Mouse (Mus musculus) heart, adult 18-20 months (tissue): Measurements from ENCODE around the gene Epb41l2. TPM values are rescaled to one million over a fixed set of nuclear protein-coding genes. Genes with fewer than 3 reads are reported as not detected.

ENCODE experiments used
- DNase-seq, 2 experiments: peaks; one replicate each; pipeline ENCODE4 v3.0.0; 2021 to 2022; ENCODE audit warnings: mixed read lengths in 1 of 2
- total RNA-seq, 2 experiments: library from RNA; stranded (reverse); gene quantifications; 2 replicates each; pipeline ENCODE4 v1.2.3; 2021

Epb41l2 gene
- total RNA-seq, 2 experiments from 2014 or later = 38.5 to 38.7 TPM

DNA sequence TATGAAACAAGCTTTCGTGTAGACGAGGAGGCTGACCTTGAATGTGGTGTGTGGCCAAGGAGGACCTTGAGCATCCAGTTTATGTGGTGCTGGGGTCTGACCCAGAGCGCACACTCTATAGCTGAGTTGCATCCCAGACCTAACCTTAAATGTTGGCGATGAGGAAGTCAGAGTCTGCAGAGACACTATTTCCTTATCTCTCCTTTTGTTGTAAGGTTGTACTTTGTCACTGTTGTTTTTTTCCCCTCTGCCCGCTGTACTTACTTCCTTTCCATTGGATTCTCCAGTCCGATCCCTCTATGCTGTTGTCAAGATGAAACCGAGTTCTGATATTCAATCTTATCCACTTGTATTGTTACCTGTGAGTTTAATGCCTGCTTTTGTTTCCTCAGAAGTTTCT lies 5.6 kb downstream of the Epb41l2 start:
- peak in 1 of 2 experiments; percentile 4 for DNase-seq

DNA sequence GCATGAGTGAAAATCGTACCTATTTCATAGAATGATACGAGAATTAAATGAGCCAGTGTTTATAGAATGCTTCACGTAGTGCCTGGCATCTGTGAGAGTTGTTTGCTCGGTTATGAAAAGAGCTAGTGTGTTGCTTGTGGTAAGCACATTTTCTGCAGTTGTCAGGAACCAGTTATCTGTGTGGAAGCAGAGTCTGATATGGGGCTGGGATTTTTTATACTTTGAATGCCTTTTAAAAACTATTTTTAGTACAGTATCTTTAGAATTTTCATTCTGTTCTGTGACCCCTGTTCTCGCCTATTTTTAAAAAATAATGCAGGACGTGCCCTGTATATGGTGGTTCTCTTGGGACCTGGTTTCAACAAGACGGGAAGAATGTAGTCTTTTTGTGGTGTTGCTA lies 6.1 kb downstream of the Epb41l2 start:
- DNase-seq = no peak

DNA sequence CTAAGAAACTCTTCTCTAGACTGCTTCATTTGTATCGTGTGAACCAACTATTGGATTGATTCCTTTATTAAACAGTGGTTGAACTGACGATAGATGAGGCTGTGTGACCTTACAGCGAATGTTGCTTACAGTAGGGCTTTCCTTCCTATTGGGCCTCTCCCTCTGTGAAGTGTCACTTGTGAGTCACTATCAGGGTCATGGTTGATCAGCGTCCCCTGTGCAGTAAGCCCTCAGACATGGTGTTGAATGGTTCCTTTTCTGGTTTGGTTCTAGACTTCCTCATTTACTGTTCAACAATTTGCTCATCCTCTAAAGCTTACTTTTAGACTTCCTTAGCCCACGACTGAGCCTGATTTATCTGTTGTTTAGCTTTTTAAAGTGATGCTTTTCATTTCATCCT lies 7.1 kb downstream of the Epb41l2 start:
- DNase-seq = peak in 1 of 2 experiments; percentile 36

DNA sequence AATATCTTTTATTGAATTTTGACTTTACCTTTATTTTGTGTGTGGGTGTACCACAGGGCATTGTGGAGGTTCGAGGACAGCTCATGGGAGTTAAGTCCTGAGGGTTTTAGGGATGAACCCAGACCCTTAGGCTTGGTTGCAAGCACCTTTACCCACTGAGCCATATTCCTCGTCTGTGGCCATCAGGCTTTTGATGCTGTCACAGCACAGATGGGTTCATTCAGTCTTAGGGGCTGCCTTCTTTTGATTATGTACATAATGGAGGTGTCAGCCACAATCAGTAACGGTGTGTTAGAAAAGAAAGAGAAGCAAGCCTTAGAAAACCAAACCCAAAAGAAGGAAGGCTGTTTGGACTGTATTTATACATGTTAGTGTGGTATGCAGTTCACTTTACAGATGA lies 9.3 kb downstream of the Epb41l2 start:
- DNase-seq = no peak

DNA sequence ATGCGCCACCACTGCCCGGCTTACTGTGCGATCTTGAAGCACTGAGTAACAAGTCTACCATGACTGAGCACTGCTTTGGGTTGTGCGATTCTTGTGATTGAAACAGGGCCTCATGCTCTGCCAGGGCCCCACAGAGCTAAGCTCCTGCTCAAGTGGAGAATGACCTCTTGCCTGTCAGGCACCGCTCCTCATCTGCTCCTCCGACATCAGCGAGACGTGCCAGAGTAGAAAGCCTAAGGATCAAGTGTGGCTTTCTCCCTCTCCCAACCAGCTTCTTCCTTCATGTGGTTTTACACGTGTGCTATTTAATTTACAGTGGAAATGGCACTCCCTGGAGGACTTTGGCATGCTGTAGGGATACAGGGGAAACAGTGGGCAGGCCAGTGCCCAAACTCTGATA lies 10.1 kb downstream of the Epb41l2 start:
- DNase-seq = no peak

DNA sequence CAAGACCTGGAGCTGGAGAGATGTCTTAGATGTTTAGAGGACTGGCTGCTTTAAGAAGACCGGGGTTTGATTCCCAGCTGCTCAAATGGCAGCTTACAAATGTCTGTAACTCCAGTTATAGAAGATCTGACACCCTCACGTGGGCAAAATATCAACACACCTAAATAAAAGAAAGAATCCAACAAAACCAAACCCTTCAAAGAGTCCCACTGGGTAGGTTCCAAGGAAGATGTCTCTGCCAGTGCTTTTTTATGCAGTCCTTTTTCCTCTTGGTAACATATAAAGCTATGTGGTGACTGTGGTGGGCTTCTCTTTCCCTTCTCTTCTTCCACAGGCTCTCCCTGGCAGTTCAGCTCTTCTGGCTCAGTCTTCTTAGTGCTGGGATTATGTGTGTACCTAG lies 11.7 kb downstream of the Epb41l2 start:
- DNase-seq = no peak

DNA sequence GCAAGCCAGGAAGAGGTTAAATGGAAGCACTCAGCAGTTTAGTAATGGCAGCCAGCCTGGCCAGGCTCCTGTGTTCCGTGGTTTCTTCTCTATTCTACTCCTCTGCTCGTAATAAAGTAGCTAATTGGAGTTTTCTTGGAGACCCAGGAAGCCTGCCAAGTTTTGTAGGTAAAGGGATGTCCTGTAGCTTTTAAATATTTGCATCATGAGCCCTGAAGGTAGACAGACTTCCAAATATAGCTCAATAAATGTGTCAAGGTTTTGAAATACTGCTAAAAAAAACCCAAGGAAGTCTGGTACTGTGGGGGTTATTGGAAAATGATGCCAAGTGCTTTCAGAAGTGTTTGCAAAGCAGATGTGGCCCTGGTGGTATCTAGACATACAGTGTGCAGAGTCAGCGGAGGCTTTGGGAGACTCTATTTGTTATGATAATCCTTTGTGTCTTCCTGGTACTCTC lies 12.3 kb downstream of the Epb41l2 start:
- DNase-seq = no peak

DNA sequence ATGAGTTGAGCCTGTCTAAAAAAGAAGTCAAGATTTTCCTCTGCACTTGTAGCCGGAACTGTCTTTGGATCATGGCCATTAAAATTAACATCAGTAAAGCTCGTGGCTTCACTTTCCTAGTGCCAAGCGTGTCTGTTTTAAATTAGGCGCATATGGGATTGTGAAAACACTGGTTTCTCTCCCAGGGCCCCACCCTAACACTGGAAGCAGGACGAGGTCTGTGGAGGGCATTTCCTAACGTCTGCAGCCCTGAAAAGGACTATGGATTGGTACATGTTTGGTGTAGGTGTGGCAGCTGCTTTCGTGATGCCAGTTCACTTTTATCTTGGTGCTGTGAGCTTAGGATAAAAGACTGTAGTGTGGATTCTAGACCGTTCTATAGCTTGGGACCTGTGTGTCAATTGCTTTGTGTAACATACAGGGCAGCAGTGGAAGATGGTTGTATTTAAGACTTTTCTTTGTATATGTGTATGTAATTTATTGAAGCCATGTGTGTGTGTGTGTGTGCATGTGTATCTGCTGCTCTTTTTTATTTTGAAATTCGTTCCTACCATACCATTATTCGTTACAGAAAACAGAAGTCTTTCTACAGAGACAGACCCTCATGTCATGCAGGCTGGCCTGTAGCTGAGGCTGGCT lies 13.0 kb downstream of the Epb41l2 start:
- peak; percentile 54 to 57 for DNase-seq

DNA sequence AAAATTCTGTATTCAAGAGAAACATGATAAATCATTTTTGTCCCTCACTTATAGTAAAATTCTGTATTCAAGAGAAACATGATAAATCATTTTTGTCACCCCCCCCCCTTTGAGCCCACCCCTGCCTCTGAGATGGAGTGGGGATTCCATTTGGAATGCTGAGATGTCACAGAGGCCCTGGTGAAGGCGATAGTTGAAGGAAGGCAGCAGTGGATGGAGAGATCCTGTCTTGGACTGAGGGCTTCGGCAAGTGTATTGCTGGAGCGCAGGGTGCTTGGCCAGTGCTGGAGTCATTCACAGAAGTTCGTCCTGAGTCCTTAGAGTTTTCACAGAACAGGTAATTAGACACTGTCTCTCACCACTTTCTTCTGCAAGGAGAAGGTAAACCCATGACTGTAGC lies 15.4 kb downstream of the Epb41l2 start:
- DNase-seq = no peak

DNA sequence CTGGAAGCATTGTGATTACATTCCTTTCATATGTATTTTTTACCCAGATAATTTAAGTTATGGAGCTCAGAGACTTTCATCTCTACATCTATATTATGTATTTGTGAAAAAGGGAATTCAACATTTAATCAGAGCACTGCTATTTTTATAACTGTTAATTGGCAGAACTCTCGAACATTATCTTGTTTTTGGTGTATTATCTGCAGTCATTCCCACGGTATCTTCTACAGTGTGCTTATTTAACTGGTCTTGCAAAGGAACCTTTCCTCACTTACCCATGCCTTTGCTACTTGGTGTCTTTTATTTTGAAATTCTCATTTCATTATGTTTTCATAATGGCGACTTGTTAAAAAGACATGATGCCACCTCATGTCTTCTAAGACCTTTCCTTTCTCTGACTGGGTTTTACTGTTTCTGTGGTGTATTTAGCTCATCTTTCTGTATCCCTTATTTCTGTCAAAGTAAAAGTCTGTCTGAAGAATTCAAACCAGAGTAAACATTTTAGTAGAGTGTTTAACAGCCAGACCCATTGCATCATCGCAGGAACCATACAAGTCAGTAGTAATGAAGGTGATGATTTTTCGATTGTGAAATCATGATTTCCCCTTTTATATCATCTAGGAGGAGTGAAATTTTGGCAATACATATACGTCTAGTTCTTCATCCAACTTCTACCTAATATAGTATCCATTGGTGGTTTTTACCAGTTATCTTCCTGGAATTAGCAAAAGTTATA lies 21.3 kb downstream of the Epb41l2 start:
- no peak for DNase-seq

DNA sequence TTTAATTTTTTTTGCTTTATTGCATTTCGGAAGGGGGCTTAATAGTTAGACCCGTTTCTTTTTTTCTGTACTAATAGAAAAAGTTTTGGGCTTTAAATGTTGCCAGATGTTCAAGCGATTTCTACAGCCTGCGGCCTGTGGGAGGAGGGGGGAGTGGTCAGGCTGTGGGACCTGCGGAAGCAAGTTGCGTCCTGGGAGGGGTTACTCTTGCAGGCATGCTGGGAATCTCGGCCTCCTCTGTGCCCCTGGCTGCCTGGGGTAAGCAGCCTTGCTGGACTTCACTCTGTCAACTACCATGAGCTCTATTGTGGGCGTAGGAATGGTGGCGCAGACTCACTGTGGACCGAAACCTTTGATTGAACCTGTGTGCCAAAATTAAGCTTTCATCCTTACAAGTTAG lies 22.4 kb downstream of the Epb41l2 start:
- peak in 1 of 2 experiments; percentile 65 for DNase-seq

DNA sequence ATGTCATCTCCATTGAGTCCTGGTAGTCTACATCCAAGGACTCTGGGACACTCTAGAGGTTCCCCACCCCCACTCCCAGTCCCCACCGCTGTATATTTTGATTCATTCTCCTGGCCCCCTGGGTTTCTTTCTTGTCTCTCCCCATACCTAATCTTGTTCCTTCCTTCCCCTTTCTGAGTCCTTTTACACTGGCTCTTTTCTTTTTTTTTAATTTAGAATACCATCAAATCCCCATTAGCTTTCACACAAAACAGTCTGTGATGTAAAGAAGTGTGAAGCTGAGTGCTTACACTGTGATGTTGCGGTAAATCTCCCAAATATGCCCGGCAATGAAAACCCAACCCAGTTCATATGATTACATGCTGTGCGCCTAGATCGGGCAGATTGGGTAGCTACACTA lies 23.6 kb downstream of the Epb41l2 start:
- DNase-seq = no peak

DNA sequence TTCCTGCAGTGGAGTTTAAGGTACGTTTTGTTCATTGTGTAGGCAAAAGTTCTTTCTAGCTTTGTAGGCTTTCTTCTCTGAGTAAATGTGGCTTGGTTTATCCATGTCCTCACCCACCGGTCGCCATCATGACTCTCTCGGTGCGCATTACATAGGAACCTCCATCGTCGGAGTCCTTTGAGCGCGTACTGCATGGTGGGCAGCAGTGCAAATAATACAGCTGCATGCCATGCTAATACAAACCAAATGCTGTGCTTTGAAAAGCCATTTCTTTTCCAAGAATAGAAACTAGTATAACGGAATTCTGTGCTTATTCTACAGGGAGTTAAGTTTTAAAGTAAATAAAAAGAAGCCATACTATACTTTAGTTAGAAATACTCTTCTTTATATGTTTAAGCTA lies 24.8 kb downstream of the Epb41l2 start:
- DNase-seq = no peak

DNA sequence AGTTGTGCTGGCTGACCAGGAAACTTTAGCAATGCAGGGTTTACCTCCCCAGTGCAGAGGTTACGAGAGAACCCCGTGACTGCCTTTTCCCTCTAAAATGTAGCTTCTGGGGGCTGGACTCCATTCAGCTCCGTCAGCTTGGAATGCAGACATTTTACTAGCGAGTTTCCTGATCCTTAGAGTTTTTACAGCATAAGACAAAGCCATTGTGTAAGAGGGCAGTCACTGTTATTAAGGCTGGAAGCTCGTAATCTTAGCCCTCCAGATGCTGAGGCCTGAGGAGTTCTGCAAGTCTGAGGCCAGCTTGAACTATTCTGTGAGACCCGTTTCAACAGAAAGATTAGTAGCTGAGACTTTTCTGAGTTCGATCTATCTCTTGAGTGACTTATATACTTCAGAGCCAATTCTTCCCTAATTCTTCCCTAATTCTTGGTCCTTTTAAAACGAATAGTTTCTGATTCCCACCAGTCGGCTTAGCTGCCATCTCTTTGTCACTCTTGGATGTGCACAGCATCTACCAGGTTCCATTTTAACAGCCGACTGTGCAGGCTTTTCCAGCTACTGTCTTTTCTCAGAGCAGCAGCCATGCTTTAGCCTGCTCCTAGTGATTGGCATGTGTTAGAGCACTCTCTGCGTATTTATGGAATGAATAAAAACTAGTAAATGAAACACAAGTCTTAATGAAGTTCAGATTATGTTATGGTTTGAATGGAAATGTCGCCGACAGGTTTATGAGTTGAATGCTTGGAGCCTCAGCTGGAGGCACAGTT lies 26.4 kb downstream of the Epb41l2 start:
- DNase-seq = no peak

DNA sequence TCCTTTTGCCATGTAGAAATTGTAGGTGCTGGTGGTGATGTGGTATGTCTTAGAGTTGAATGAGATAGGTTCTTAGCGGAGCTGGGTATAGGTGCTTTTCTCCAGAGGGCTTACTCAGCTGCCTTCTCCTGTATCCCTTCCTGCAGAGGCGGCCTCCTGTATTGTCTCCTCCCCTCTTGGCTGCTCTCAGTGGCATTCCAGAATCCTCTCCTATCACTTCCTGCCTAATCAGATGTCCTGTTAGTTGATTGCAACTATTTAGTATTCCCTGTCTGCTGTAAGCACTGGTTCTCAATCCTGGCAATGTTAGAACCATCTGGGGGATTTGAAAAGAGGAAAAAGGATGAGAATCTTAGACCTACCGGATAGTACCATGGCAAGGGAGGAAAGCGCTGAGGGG lies 27.3 kb downstream of the Epb41l2 start:
- DNase-seq = peak in 1 of 2 experiments; percentile 60

DNA sequence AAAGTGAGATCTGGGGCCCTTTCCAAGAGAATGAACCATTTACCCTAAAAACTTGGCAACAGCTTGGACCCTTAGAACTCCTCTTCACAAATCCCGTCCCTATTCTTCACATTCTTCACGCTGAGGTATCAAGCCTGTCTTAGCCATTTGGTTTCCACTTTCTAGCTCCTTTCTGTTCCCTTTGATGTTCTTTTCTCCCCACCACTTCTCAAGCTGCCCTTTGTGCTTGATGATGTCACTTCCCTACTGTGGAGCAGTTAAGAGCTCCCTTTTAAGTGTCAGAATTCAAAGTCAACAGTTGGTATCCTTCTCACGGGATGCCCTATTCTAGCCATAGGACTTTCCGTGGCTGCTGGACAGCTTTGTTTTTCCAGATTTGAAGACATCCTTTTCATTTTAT lies 27.7 kb downstream of the Epb41l2 start:
- DNase-seq = no peak

DNA sequence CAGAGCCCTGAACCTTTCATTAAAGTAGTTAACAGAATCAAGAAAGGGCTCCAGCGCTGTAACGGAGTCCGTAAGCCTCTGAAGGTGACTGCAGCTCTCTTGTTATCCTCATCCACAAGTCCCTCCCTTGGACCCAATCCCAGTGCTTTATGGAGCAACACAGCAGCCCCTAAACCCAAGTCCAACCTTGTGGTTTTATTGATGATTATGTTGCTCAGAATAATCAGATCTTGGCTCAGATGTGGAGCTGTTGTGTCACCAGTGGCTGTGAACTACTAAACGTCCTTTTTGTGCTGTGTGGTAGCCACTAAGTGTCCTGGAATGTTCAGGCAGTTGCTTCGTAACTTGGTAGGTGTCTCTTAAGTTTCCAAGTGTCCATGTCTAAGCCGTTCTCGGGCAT lies 33.2 kb downstream of the Epb41l2 start:
- DNase-seq = no peak

DNA sequence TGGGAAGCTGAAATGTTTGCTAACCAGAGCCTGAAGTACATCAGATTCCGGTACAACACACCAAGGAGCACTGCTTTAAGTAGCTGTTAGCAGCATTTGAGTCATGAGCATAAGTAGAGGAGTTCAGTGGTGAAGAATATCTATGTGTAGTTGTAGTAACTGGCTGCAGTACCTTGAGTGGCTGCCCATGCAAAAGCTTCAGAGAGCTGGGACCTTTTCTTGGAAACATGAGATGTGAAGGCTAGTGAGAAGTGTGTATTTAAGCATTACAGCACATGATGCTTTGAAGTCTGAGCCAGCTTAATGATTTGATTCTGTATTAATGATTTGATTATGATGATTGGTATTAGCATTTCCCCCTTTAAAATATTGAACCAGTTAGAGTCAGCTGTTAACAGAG lies 34.1 kb downstream of the Epb41l2 start:
- no peak for DNase-seq

DNA sequence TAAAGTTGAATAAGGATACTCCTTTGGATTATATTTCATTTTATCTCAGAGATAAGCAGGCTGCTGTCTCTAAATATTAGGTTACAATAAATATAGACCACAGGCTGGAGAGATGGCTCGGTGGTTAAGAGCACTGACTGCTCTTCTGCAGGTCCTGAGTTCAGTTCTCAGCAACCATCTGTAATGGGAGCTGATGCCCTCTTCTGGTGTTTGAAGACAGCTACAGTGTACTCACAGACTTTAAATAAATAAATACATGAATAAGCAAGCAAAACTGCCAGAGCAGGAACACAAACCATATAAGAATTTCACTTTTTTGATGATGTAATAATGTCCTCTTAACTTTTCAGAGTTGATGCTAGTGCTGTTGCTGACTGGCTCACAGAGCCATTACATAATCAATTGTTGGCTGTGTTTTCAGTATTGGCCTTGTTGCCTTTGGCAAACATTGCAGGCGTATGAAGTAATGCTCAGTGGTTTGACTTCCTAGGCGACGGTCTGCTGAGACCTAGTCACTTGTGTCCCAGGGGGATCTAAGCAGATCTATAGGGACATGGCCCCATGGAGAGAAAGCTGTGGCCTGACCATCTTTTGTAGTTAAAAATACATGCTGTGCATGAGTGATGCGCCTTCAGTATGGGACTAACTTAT lies 35.8 kb downstream of the Epb41l2 start:
- peak; percentile 61 to 72 for DNase-seq

DNA sequence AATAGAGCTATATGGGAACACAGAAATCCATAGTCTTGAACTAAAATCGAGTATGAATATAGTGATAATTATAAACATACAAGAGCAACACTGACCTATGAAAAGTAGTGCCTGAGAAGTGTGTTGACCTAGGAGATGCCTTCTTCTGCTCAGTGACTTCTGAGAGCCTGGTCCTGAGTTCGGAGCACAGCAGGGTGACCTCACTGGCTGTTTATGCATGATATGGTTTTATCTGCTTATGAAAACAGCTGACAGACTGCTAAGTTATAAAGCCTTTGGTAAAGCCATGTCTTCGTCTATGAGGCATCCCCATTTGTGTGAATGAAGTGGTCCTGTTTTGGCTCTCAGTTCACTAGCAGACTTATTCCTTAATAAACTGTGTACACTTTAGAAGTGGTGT lies 37.3 kb downstream of the Epb41l2 start:
- no peak for DNase-seq

DNA sequence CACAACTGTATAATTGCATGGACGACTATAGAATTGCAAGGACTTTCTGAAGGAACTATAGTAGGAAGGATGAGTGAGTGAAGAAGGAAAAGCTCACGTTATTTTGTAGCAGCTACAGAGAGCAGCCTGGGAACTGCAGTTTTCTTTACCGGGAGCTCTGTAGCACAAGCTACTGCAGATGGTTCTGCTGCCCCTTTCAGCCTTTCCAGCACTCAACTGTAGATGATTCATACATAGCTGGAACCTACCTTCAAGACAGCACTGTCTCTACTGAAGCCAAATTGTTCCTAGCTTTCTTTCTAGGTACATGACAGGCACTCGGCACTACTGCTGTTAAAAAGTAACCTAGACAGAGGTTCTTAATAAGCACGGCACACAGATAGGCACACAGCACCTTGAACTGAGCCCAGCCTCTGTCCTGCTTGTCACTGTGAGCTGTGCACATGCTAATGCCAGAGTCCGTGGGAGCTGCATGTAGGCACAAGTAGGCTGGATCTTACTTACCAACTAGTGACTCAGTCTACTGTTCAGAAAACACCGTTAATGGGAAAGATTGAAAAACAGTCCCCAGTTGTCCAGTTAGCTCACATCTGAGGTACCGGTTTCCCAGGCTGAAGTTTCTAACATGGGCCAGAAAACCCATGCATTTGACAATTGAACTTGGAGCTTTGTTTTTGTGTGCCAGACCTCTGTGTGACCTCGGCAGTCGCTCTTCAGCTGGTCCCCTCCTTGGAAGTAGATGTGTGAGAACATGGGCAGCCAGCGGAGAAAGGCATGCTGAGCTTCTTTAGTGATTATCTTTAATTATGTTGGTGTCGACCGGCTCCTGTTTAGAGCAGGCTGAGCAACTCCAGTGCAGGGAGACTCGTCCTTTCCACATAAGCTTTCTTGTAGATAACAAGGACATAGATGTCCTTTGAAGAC lies 38.4 kb downstream of the Epb41l2 start:
- DNase-seq = no peak

DNA sequence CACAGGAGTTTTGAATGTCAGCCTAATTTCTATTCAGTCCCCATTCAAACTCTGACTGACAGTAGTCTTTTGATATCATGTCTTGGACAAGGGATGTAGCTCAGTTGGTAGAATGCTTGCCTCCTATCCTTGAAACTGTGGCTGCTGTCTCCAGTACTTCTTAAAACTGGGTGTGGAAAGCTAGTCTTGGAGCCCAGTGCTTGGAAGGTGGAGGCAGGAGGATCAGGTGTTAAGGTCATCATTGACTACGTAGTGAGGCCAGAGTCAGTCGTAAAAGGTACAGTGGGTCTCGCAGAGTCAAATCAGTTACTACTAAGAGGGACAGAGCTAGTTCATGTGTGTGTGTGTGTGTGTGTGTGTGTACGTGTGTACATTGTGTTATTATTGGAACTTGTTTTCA lies 39.4 kb downstream of the Epb41l2 start:
- DNase-seq = no peak
